17 mouse cellular contexts compared by ENCODE assay signal in the genomic region with DNA sequence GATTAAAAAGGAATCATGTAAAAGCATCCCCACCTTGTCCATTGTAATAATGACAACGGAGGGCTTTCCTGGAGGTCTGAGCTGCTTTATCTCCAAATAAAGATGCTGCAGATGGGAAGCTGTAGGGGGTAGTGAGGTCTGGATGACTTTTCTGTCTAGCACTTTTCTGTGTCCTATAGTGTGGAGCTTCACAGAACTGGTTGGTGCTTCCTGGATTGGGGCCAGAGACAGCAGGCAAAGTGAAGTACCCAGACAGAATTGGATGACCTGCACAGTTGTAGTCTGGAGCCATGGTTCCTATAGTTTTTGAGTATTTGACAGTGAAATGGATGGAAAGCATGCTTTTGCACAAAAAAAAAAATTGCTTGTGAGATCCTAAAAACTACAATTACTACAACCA.
DNase-seq lines count a peak whose midpoint lies in the region; ATAC-seq and TF ChIP-seq lines count a peak whose summit lies in the region.
"Had no signal": no experiment of that assay in that cellular context is flagged by ENCODE, and none has a peak within 500 bp of the region (broad histone marks: within the 10 kb centered on the region; RNA-seq: fewer than 3 reads in every experiment).

No protein-coding gene starts in this region.

- H3K4me2 ChIP-seq in hindbrain, postnatal 0 days (ENCODE audit: low read depth, low read length), result no peak overlapping the region
- no peak overlapping the region for H3K4me2 ChIP-seq in forebrain, embryonic 11.5 days (ENCODE audit: low read depth, low read length, severe bottlenecking)
- H3K4me2 ChIP-seq: heart, embryonic 12.5 days had no signal

- no peak for ATAC-seq in cerebellum, adult (ENCODE audit: insufficient number of reproducible peaks, low FRiP score, low TSS enrichment)
- peak; percentile 67 for ATAC-seq in hindbrain, postnatal 0 days
- ATAC-seq in forebrain, embryonic 11.5 days (replicated peaks; ENCODE audit: low FRiP score), result no peak
- ATAC-seq: activated CD4-positive, CD25-positive, alpha-beta regulatory T cell, adult 4 months; forebrain, embryonic 14.5 days; intestine, embryonic 16.5 days; Patski had no signal

- no peak for TF ChIP-seq CTCF in hindbrain, postnatal 0 days (IDR thresholded peaks at IDR 0.05; ENCODE audit: low read depth)
- no peak for TF ChIP-seq CTCF in brain, embryonic 14.5 days (IDR thresholded peaks at IDR 0.05; ENCODE audit: borderline replicate concordance, extremely low read depth, insufficient read depth, insufficient read length)

- H3K4me1 ChIP-seq in hindbrain, postnatal 0 days (ENCODE audit: insufficient read depth, low read length), result no peaks in the 10 kb centered on the region
- H3K4me1 ChIP-seq in hindbrain, embryonic 10.5 days (replicated peaks), result no peaks in the 10 kb centered on the region
- H3K4me1 ChIP-seq in forebrain, embryonic 11.5 days (replicated peaks; ENCODE audit: control insufficient read depth, insufficient read depth, low read length), result no peaks in the 10 kb centered on the region
- H3K4me1 ChIP-seq: embryonic facial prominence, embryonic 10.5 days; heart, embryonic 12.5 days had no signal

- TF ChIP-seq POLR2A in brain, embryonic 14.5 days (IDR thresholded peaks at IDR 0.05; ENCODE audit: borderline replicate concordance, extremely low read depth, insufficient read depth, insufficient read length, poor library complexity, severe bottlenecking), result no peak

- H3K9ac ChIP-seq in hindbrain, postnatal 0 days (replicated peaks; ENCODE audit: low read length), result no peak overlapping the region
- no peak overlapping the region for H3K9ac ChIP-seq in forebrain, embryonic 11.5 days (ENCODE audit: low read length)
- H3K9ac ChIP-seq: heart, embryonic 12.5 days had no signal

- H3K36me3 ChIP-seq in hindbrain, postnatal 0 days (ENCODE audit: insufficient read depth, low read length), result no peaks in the 10 kb centered on the region
- no peaks in the 10 kb centered on the region for H3K36me3 ChIP-seq in hindbrain, embryonic 10.5 days
- no peaks in the 10 kb centered on the region for H3K36me3 ChIP-seq in forebrain, embryonic 11.5 days (ENCODE audit: control insufficient read depth, insufficient read depth, low read length)
- H3K36me3 ChIP-seq: embryonic facial prominence, embryonic 10.5 days; heart, embryonic 12.5 days had no signal

- no peaks in the 10 kb centered on the region for H3K27me3 ChIP-seq in hindbrain, postnatal 0 days (ENCODE audit: insufficient read depth, low read length)
- H3K27me3 ChIP-seq in hindbrain, embryonic 10.5 days (ENCODE audit: insufficient read depth, poor library complexity, severe bottlenecking), result no peaks in the 10 kb centered on the region
- H3K27me3 ChIP-seq in forebrain, embryonic 11.5 days (ENCODE audit: control insufficient read depth, insufficient read depth, low read length), result no peaks in the 10 kb centered on the region
- H3K27me3 ChIP-seq: CH12.LX; heart, embryonic 12.5 days; Patski had no signal

- WGBS in hindbrain, postnatal 0 days, result 31% methylated on average over 1 of the region's 1 CpGs
- 49% methylated on average over 1 of the region's 1 CpGs for WGBS in hindbrain, embryonic 10.5 days
- WGBS in forebrain, embryonic 11.5 days, result 42% methylated on average over 1 of the region's 1 CpGs

- peak; percentile 1 for DNase-seq in cerebellum, adult 9-11 months
- peak; percentile 60 for DNase-seq in hindbrain, postnatal 0 days (ENCODE audit: low spot score)
- DNase-seq in hindbrain, embryonic 10.5 days (ENCODE audit: low spot score), result no peak
- peak; percentile 20 for DNase-seq in brain, embryonic 14.5 days (ENCODE audit: low read depth)
- DNase-seq in forebrain, embryonic 11.5 days (ENCODE audit: low spot score), result no peak
- DNase-seq: adrenal gland, postnatal 14 days; gastrocnemius, adult 2 months; gastrocnemius, postnatal 25 days; kidney, adult 2 months had no signal

- no peak overlapping the region for H3K27ac ChIP-seq in hindbrain, postnatal 0 days
- H3K27ac ChIP-seq in hindbrain, embryonic 10.5 days, result no peak overlapping the region
- H3K27ac ChIP-seq in forebrain, embryonic 11.5 days (ENCODE audit: low read depth, low read length), result no peak overlapping the region
- H3K27ac ChIP-seq: embryonic facial prominence, embryonic 10.5 days; gastrocnemius, adult 2 months had no signal

- no peaks in the 10 kb centered on the region for H3K9me3 ChIP-seq in hindbrain, postnatal 0 days (ENCODE audit: low read length)
- H3K9me3 ChIP-seq in hindbrain, embryonic 10.5 days, result no peaks in the 10 kb centered on the region
- H3K9me3 ChIP-seq in forebrain, embryonic 11.5 days (ENCODE audit: control insufficient read depth, low read length), result no peaks in the 10 kb centered on the region
- H3K9me3 ChIP-seq: embryonic facial prominence, embryonic 10.5 days; heart, embryonic 12.5 days had no signal

- no peak overlapping the region for H3K4me3 ChIP-seq in hindbrain, postnatal 0 days (ENCODE audit: low read length)
- no peak overlapping the region for H3K4me3 ChIP-seq in hindbrain, embryonic 10.5 days
- H3K4me3 ChIP-seq in forebrain, embryonic 11.5 days (ENCODE audit: low read depth, low read length), result no peak overlapping the region
- H3K4me3 ChIP-seq: embryonic facial prominence, embryonic 10.5 days; gastrocnemius, adult 2 months; heart, embryonic 12.5 days had no signal

Comparison
In these comparisons a context has a peak if more than half of its experiments do, and no peak if none do; other contexts are left out.
1. DNase-seq: peak in cerebellum, adult 9-11 months (single experiment), hindbrain, postnatal 0 days (single experiment) and brain, embryonic 14.5 days (single experiment); none in hindbrain, embryonic 10.5 days (single experiment) and forebrain, embryonic 11.5 days (single experiment).